Mouse (Mus musculus) lung, postnatal 0 days (tissue): Measurements from ENCODE around the gene Fam19a3.

Experiments
- CTCF ChIP-seq: IDR thresholded peaks from 2 replicates; pipeline ENCODE4 v1.5.1; 2016; ENCODE audit warnings: antibody characterized with exemption, mild to moderate bottlenecking
- EP300 ChIP-seq: IDR thresholded peaks from 2 replicates; pipeline ENCODE4 v1.6.1; 2016; ENCODE audit warnings: antibody characterized with exemption, mild to moderate bottlenecking, control low read depth

DNA sequence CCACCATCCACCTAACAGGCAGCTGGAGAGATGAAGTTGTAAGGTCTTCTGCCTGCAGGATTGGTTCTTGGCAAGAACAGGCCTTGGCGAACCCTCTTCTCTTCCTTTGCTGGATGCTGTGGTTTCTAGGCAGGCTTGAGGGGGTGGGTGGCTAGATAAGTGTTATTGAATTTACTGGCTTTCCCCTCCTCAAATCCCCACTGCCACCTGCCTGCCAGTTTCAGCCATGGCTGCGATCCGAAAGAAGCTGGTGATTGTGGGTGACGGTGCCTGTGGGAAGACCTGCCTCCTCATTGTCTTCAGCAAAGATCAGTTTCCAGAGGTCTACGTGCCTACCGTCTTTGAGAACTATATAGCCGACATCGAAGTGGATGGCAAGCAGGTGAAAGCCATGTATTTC is 10.0 kb upstream of the Fam19a3 start:
- no peak for TF ChIP-seq EP300
- TF ChIP-seq CTCF = no peak
